Mouse (Mus musculus) liver, adult 2 months (tissue): Measurements from ENCODE around the gene Prm3.

Experiments
- CTCF ChIP-seq: fragments of 200-500 bp; IDR thresholded peaks from 2 replicates; pipeline ENCODE4 v1.5.1; 2011; ENCODE audit warnings: low read depth, low read length, control low read depth
- POLR2A ChIP-seq: fragments of 200-500 bp; IDR thresholded peaks from 2 replicates; pipeline ENCODE4 v1.6.1; 2011; ENCODE audit warnings: low read length, control low read depth; ENCODE audit not compliant: insufficient read depth; ENCODE audit errors: extremely low read depth

DNA sequence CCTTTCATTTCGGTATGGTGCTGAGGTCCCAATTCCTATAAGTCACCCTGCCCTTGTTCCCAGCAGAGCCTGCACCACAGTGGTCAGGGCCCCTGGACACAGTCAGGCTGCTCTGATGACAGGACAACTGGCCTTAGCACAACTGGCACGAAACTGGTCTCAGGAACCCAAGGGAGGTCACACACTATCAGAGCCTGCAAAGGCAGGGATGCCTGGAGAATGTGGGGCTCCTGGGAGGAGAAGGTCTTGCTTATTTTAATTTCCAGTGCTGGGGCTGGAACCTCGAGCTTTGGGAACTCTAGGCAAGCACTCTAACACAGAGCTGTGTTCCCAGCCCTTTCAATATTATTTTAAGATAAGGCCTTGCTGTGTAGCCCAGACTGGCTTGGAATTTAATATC, 29.3 kb upstream of the Prm3 start:
- no peak for TF ChIP-seq CTCF
- TF ChIP-seq POLR2A = no peak
